Mouse (Mus musculus) intestine, embryonic 14.5 days (tissue): Measurements from ENCODE around the gene Spats2l. TPM values are rescaled to one million over a fixed set of nuclear protein-coding genes. Genes with fewer than 3 reads are reported as not detected.
A peak's percentile ranks its signal among the peaks of the same experiment; 100 is the strongest.

ENCODE experiments used
- ATAC-seq: fragments of 200-750 bp; cut with Nextera tagmentation; replicated peaks from 2 replicates; pipeline ENCODE4 v1.8.0; 2017; ENCODE audit warnings: low read depth, moderate number of reproducible peaks, moderate TSS enrichment, moderate library complexity; ENCODE audit not compliant: low FRiP score, low TSS enrichment
- DNase-seq: peaks from one replicate; pipeline ENCODE4 v3.0.0-alpha.2; 2018; ENCODE audit warnings: low spot score
- H3K27ac ChIP-seq: fragments of 300-500 bp; sonication (generic); 2 replicates; pipeline ENCODE4 v1.5.1; 2014; ENCODE audit warnings: low read depth, mild to moderate bottlenecking, control low read depth
- H3K27me3 ChIP-seq: fragments of 300-500 bp; sonication (generic); replicated peaks from 2 replicates; pipeline ENCODE4 v1.6.1; 2014; ENCODE audit warnings: low read length, control low read depth; ENCODE audit not compliant: control insufficient read depth, insufficient read depth
- H3K36me3 ChIP-seq: fragments of 300-500 bp; sonication (generic); 2 replicates; pipeline ENCODE4 v1.6.1; 2014; ENCODE audit warnings: low read length, control low read depth; ENCODE audit not compliant: control insufficient read depth, insufficient read depth
- H3K4me1 ChIP-seq: fragments of 300-500 bp; sonication (generic); replicated peaks from 2 replicates; pipeline ENCODE4 v1.6.1; 2014; ENCODE audit warnings: low read length, control low read depth, mixed read lengths; ENCODE audit not compliant: control insufficient read depth, insufficient read depth
- H3K4me2 ChIP-seq: fragments of 300-500 bp; sonication (generic); 2 replicates; pipeline ENCODE4 v1.6.1; 2014; ENCODE audit warnings: low read length
- H3K4me3 ChIP-seq: fragments of 300-500 bp; sonication (generic); 2 replicates; pipeline ENCODE4 v1.5.1; 2014; ENCODE audit warnings: low read depth, low read length, control low read depth, mixed read lengths
- H3K9ac ChIP-seq: fragments of 300-500 bp; sonication (generic); 2 replicates; pipeline ENCODE4 v1.6.1; 2014; ENCODE audit warnings: mild to moderate bottlenecking, low read length
- H3K9me3 ChIP-seq: fragments of 300-500 bp; sonication (generic); 2 replicates; pipeline ENCODE4 v1.6.1; 2016; ENCODE audit warnings: low read length, control low read depth; ENCODE audit not compliant: control insufficient read depth
- WGBS: fragments of 180-500 bp; shearing (Covaris S2); extraction: QIAGEN DNeasy Blood & Tissue Kit; methylation state at CpG from one replicate; pipeline ENCODE4 v1.1.7; 2014; 5-methylcytosine and 5-hydroxymethylcytosine counted together
- polyA plus RNA-seq: library from polyadenylated mRNA; unstranded; fragments of >200 nt; fragmentation: Nextera tagmentation; extraction: Ambion mirVana; gene quantifications from 2 replicates; pipeline ENCODE4 v1.2.1, GENCODE M21; 2014

The Spats2l gene
- polyA plus RNA-seq, 1 experiment from 2014 or later = 77.3 TPM

DNA sequence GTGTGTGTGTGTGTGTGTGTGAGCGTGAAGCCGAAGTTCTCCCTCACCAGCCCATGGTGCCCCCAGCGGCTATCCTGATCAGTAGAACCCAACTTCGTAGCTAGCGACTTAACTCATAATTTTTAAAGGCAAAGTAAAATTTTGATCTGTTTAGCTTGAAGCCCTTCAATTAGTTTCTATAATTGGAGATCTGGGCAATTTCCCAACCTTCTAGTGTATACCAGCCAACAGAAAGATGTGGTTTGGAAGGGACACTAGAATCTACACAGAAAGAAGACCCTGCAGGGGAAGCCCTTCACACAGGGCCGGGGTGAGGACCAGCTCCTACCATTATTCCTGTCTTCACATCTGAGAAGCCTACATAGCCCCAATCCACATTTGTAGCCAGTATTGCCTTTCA is 77.9 kb downstream of the Spats2l start:
- Histone ChIP-seq H3K9me3 (no peaks in the 10 kb centered on the region), H3K27ac (no peak overlapping the region), H3K4me1 (peaks cover 7% of the 10 kb centered on the region), H3K4me2 (no peak overlapping the region), H3K27me3 (no peaks in the 10 kb centered on the region), H3K9ac (no peak overlapping the region), H3K36me3 (no peaks in the 10 kb centered on the region), H3K4me3 (no peak overlapping the region)
- WGBS = 94% methylated on average over 6 of the region's 6 CpGs
- DNase-seq = no peak
- ATAC-seq = no peak

DNA sequence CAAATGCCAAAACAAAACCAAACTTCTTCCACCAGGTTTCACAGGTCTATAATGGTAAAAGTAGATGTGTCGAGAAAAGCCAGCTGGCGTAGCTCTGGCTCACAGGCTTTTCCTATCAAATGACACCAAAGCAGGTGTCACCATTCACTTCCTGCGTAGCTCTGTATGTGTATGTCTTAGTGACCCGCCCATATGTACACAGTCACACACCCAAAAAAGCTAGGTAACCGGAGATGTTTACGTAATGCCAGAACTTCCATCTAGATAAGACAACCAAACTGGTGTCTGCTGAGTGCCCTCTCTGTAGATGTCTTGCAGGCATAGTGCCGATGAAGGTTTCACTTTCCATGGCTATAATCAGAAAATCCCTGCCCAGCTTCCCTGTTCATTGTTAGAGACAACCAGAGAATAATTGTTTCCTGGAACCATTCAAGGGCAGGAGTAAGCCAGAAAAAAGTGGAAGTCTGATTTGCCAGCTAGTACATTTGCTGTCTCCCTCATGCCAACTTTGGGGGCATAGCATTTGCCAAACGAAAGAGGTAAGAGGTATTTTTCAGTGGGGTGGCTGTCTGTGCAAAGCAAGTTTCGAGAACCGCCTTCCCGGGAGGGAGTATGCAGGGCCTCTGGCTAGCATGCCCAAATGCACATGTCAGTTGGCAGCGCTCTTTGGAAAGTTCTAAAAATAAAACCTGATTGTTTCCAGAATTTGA is 78.8 kb downstream of the Spats2l start:
- Histone ChIP-seq H3K36me3 (no peaks in the 10 kb centered on the region), H3K9me3 (no peaks in the 10 kb centered on the region), H3K9ac (no peak overlapping the region), H3K27me3 (no peaks in the 10 kb centered on the region), H3K27ac (peak overlapping the region; percentile 7; the same call in 1 of the 2 replicates), H3K4me2 (peak overlapping the region; percentile 23), H3K4me1 (peaks cover 7% of the 10 kb centered on the region), H3K4me3 (no peak overlapping the region)
- ATAC-seq (peak; percentile 32), DNase-seq (no peak)
- WGBS = 53% methylated on average over 12 of the region's 12 CpGs

DNA sequence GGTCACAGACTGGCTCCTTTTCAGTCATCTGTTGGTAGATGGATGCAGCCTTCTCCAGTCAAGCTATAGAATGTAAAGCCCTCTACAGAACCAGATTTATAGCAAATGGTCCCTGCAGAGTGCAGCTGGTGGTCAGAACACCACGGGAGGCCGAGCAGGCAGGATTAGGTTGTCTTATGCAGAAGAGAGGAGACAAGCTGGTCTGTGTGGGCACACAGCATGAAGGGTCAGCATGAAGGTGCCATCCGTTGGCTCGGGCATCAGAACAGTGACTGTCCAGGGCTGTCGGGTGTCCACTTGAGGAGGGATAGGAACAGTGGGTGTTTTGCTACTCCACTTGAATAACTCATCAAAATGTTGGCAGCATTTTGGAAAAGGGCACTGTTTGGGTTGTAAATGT is 83.8 kb downstream of the Spats2l start:
- WGBS = 70% methylated on average over 5 of the region's 5 CpGs
- Histone ChIP-seq H3K27ac (no peak overlapping the region), H3K4me3 (no peak overlapping the region), H3K36me3 (no peaks in the 10 kb centered on the region), H3K9ac (no peak overlapping the region), H3K4me2 (no peak overlapping the region), H3K9me3 (no peaks in the 10 kb centered on the region), H3K27me3 (no peaks in the 10 kb centered on the region), H3K4me1 (no peaks in the 10 kb centered on the region)
- ATAC-seq (no peak), DNase-seq (no peak)

DNA sequence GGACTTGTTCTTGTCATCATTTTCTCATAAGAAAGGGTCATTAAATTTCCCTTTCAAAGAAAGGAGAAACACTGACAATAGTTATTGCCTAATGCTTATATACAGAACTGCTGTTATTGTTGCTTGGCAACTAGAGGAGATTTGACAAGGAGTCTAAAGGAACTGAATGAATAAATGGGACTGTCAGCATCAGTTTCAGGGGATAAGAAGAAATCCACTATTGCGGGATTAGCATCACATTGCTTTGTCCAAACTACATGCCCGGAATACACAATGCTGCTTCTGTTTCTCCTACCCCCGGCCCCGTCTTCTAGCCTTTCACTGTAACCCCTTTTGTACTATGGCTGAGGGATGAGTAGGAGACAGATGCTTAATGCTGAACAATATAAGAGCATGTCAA is 88.1 kb downstream of the Spats2l start:
- no peak overlapping the region for H3K4me3 ChIP-seq
- H3K27ac ChIP-seq = no peak overlapping the region
- H3K9ac ChIP-seq = no peak overlapping the region
- 92% methylated on average over 4 of the region's 4 CpGs for WGBS
- H3K36me3 ChIP-seq = no peaks in the 10 kb centered on the region
- DNase-seq (no peak), ATAC-seq (no peak)
- no peaks in the 10 kb centered on the region for H3K9me3 ChIP-seq
- H3K27me3 ChIP-seq = no peaks in the 10 kb centered on the region
- H3K4me2 ChIP-seq = no peak overlapping the region
- peaks cover 4% of the 10 kb centered on the region; the same call in 1 of the 2 replicates for H3K4me1 ChIP-seq

DNA sequence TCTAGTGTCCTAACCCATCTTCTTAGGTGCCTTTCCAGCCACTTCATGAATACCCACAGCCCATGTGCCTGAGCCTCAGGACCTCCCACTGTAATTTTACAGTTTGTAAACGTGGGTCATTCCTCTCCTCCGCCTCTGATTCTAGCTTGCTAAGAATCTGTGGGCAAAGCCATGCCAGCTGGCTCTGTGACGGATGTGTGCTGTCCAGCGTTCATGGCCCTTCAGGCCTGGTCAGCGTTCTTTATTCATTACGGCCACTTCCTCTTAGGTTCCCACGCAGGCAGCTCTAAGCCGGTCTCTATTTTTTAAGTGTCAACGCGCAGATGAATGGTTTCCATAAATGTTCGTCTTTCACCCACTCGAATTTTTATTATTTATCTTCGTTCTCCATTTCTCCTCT is 94.7 kb downstream of the Spats2l start:
- H3K4me2 ChIP-seq = no peak overlapping the region
- no peaks in the 10 kb centered on the region for H3K36me3 ChIP-seq
- H3K27me3 ChIP-seq = no peaks in the 10 kb centered on the region
- 41% methylated on average over 13 of the region's 13 CpGs for WGBS
- no peaks in the 10 kb centered on the region for H3K9me3 ChIP-seq
- H3K4me3 ChIP-seq = no peak overlapping the region
- peaks cover 10% of the 10 kb centered on the region; the same call in 1 of the 2 replicates for H3K4me1 ChIP-seq
- no peak overlapping the region for H3K9ac ChIP-seq
- ATAC-seq = no peak
- no peak for DNase-seq
- H3K27ac ChIP-seq = no peak overlapping the region

DNA sequence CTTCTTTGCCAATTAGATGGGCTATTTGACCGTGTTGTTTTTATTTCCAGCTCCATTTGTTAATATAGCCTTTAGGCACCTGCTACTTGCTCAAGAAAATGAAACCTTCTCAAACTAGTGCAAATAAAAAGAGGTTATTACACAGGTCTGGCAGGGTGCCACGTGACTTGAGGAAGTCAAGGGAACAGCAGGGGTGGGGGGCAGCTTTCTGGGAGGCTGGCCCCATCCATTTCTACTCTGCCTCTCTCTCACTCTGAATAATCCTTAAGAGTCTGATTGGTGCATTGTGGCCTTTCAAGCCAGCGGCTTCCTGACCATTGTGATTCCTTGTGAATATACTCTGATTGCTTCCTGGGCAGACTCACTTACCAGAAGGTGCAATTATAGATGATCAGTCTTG is 98.0 kb downstream of the Spats2l start:
- Histone ChIP-seq H3K9me3 (no peaks in the 10 kb centered on the region), H3K36me3 (no peaks in the 10 kb centered on the region), H3K4me3 (no peak overlapping the region), H3K27ac (no peak overlapping the region), H3K27me3 (no peaks in the 10 kb centered on the region), H3K4me1 (peaks cover 7% of the 10 kb centered on the region; the same call in 1 of the 2 replicates), H3K4me2 (no peak overlapping the region), H3K9ac (no peak overlapping the region)
- DNase-seq (no peak), ATAC-seq (no peak)
- WGBS = 70% methylated on average over 3 of the region's 3 CpGs

DNA sequence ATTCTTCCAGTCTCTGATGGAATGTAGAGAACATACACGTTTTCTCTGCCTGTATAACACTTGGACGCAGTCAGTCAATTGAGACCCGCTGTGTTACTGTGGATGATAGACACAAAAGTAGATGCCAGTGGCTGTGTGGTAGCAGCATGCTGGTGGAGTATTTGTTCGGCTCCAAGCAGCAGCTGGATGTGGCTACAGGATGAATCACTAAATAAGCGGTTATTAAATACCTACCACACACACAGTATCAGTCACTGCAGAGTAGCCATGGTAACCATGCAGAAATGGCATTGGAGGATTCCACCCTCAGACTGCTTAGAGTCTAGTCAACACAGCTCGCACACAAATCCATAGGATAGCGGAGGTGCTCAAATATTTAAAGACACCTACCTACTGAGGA is 100.0 kb downstream of the Spats2l start:
- 82% methylated on average over 7 of the region's 7 CpGs for WGBS
- Histone ChIP-seq H3K27ac (no peak overlapping the region), H3K4me3 (no peak overlapping the region), H3K9ac (no peak overlapping the region), H3K4me1 (no peaks in the 10 kb centered on the region), H3K4me2 (no peak overlapping the region), H3K36me3 (no peaks in the 10 kb centered on the region), H3K9me3 (no peaks in the 10 kb centered on the region), H3K27me3 (no peaks in the 10 kb centered on the region)
- no peak for DNase-seq
- no peak for ATAC-seq

DNA sequence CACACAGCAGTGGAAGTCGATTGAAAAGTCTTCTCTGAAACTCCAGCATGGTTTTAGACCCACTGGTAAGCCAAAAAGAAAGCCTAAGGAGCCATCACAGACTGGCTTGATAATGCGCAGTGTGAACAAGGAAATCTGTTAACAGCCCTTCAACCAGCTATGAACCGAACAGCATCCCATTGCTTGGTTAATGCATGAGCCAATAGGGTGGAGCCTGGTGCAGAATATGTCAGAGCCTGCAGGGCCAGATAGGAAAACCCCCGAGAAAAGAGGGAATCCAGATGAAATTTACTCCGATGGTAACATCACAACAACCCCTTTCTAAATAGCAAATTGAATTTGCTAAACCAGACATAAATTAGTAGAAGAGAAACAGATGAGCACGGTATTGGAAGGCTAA is 101.1 kb downstream of the Spats2l start:
- DNase-seq (no peak), ATAC-seq (no peak)
- H3K4me1 ChIP-seq = no peaks in the 10 kb centered on the region
- H3K9ac ChIP-seq = no peak overlapping the region
- no peak overlapping the region for H3K4me3 ChIP-seq
- H3K4me2 ChIP-seq = no peak overlapping the region
- WGBS = 78% methylated on average over 6 of the region's 6 CpGs
- no peaks in the 10 kb centered on the region for H3K9me3 ChIP-seq
- H3K27me3 ChIP-seq = no peaks in the 10 kb centered on the region
- H3K36me3 ChIP-seq = no peaks in the 10 kb centered on the region
- no peak overlapping the region for H3K27ac ChIP-seq

DNA sequence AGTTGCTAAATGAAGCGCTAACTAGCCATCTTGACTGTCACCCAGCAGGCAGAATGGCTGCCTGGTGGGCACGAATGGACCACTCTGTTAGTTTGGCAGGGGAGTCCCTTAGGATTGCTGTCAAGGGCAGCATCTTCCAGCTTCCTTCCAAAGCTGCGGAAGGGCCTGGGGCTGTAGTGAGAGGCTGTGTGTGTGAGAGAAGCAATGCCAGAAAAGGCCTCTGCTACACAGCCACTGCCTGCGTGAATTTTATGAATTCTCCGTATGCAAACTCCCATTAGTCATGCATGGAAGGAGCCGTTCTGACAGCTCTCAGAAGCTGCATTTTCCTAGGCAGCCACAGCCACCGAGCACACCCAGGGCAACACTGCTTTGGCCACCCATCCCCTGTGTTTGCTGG is 101.5 kb downstream of the Spats2l start:
- no peak for DNase-seq
- Histone ChIP-seq H3K4me2 (no peak overlapping the region), H3K36me3 (no peaks in the 10 kb centered on the region), H3K27me3 (no peaks in the 10 kb centered on the region), H3K4me3 (no peak overlapping the region), H3K27ac (no peak overlapping the region), H3K4me1 (no peaks in the 10 kb centered on the region), H3K9me3 (no peaks in the 10 kb centered on the region), H3K9ac (no peak overlapping the region)
- no peak for ATAC-seq
- 59% methylated on average over 7 of the region's 7 CpGs for WGBS
